Mouse (Mus musculus) midbrain, embryonic 14.5 days (tissue): ENCODE results near the gene Zbtb12. TPM values are rescaled to one million over a fixed set of nuclear protein-coding genes. Genes with fewer than 3 reads are reported as not detected.

Source experiments
- ATAC-seq: fragments of 200-750 bp; cut with Nextera tagmentation; 2 replicates; pipeline ENCODE4 v1.8.0; 2017; ENCODE audit warnings: moderate number of reproducible peaks, moderate library complexity; ENCODE audit not compliant: low FRiP score, low TSS enrichment
- DNase-seq: peaks from one replicate; pipeline ENCODE4 v3.0.0-alpha.2; 2015
- H3K27ac ChIP-seq: fragments of 300-500 bp; sonication (generic); replicated peaks from 2 replicates; pipeline ENCODE4 v1.5.1; 2014; ENCODE audit warnings: mild to moderate bottlenecking, low read depth, low read length, moderate library complexity
- H3K27me3 ChIP-seq: fragments of 300-500 bp; sonication (generic); 2 replicates; pipeline ENCODE4 v1.6.1; 2014; ENCODE audit warnings: low read length, control low read depth, mixed read lengths; ENCODE audit not compliant: control insufficient read depth, insufficient read depth
- H3K36me3 ChIP-seq: fragments of 300-500 bp; sonication (generic); 2 replicates; pipeline ENCODE4 v1.6.1; 2014; ENCODE audit warnings: low read length, control low read depth; ENCODE audit not compliant: control insufficient read depth, insufficient read depth
- H3K4me1 ChIP-seq: fragments of 300-500 bp; sonication (generic); 2 replicates; pipeline ENCODE4 v1.6.1; 2014; ENCODE audit warnings: mild to moderate bottlenecking, antibody characterized with exemption, low read length, control low read depth; ENCODE audit not compliant: control insufficient read depth, insufficient read depth
- H3K4me2 ChIP-seq: fragments of 300-500 bp; sonication (generic); 2 replicates; pipeline ENCODE4 v1.6.1; 2014; ENCODE audit warnings: mild to moderate bottlenecking, low read length, moderate library complexity
- H3K4me3 ChIP-seq: fragments of 300-500 bp; sonication (generic); replicated peaks from 2 replicates; pipeline ENCODE4 v1.5.1; 2014; ENCODE audit warnings: low read depth, low read length
- H3K9ac ChIP-seq: fragments of 300-500 bp; sonication (generic); replicated peaks from 2 replicates; pipeline ENCODE4 v1.6.1; 2014; ENCODE audit warnings: mild to moderate bottlenecking, low read length, moderate library complexity
- H3K9me3 ChIP-seq: fragments of 300-500 bp; sonication (generic); 2 replicates; pipeline ENCODE4 v1.6.1; 2016; ENCODE audit warnings: low read length, control low read depth, mixed read lengths; ENCODE audit not compliant: control insufficient read depth
- WGBS: fragments of 180-500 bp; shearing (Covaris S2); extraction: QIAGEN DNeasy Blood & Tissue Kit; methylation state at CpG from one replicate; pipeline ENCODE4 v1.1.7; 2014; 5-methylcytosine and 5-hydroxymethylcytosine counted together
- polyA plus RNA-seq: library from polyadenylated mRNA; unstranded; fragments of >200 nt; fragmentation: Nextera tagmentation; extraction: Ambion mirVana; gene quantifications from 2 replicates; pipeline ENCODE4 v1.2.1, GENCODE M21; 2014

Gene Zbtb12
- polyA plus RNA-seq, 1 experiment from 2014 or later = 3.0 TPM

DNA sequence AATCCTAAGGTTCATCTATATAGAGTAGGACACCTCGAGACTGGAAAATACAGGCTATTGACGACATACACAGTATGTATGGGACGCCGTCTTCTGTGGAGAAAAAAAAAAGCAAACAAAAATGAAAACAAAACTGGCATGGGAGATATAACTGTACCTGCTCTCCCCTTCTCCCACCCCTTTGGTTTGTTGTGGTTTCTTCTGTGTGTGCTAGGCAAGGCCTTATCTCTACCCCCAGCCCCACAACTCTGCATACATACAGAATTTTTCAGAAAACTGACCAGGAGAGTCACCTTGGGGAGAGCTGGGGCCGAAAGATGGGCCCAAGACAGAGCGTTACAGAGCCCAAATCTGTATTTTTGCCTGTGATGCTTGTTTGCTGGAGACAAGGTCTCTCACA is 5.4 kb downstream of the Zbtb12 start:
- ATAC-seq (no peak), DNase-seq (no peak)
- WGBS = 91% methylated on average over 6 of the region's 6 CpGs
- Histone ChIP-seq H3K9me3 (no peaks in the 10 kb centered on the region), H3K4me1 (no peaks in the 10 kb centered on the region), H3K27me3 (no peaks in the 10 kb centered on the region), H3K4me3 (no peak overlapping the region), H3K9ac (no peak overlapping the region), H3K36me3 (no peaks in the 10 kb centered on the region), H3K4me2 (no peak overlapping the region), H3K27ac (no peak overlapping the region)

DNA sequence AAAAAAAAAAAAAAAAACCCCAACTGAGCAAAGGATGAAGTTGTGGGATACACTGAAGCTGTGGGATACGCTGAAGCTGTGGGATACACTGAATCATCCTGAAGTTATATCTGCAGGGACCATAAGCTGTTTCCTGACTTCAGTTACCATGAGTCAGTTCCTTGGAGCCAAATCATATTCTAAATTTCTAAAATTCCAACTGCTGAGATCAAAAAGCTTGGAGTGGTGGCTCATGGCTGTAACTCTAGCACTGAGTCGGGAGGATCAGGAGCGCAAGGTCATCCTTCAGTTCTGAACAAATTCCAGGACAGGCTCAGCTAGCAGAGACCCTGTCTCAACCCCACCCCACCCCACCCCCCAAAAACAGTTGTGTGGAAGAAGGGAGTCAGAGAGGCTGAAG is 6.3 kb downstream of the Zbtb12 start:
- Histone ChIP-seq H3K9me3 (no peaks in the 10 kb centered on the region), H3K36me3 (no peaks in the 10 kb centered on the region), H3K9ac (no peak overlapping the region), H3K4me2 (no peak overlapping the region), H3K4me1 (no peaks in the 10 kb centered on the region), H3K27ac (no peak overlapping the region), H3K27me3 (no peaks in the 10 kb centered on the region), H3K4me3 (no peak overlapping the region)
- no peak for ATAC-seq
- no peak for DNase-seq
- WGBS = 89% methylated on average over 3 of the region's 3 CpGs

DNA sequence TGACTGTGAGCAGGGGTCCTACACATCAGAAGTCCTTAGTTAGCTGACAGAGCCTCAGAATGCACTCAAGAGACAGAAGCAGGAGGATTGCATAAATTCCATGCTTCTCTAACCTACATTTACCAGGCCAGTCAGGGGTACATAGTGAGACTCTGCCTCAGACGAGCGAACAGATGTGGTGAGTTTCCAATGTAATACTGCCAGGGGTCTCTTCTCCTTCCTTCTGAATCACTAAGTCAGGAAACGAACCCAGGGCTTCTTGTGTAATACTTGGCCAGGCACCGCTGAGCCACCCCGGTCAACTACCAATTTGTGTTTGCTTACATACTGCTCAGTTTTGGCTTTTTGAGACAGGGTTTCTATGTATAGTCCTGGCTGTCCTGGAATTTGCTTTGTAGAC is 8.7 kb downstream of the Zbtb12 start:
- Histone ChIP-seq H3K9me3 (no peaks in the 10 kb centered on the region), H3K27ac (no peak overlapping the region), H3K4me3 (no peak overlapping the region), H3K36me3 (no peaks in the 10 kb centered on the region), H3K4me1 (no peaks in the 10 kb centered on the region), H3K4me2 (no peak overlapping the region), H3K9ac (no peak overlapping the region), H3K27me3 (no peaks in the 10 kb centered on the region)
- ATAC-seq (no peak), DNase-seq (no peak)
- 82% methylated on average over 5 of the region's 5 CpGs for WGBS

DNA sequence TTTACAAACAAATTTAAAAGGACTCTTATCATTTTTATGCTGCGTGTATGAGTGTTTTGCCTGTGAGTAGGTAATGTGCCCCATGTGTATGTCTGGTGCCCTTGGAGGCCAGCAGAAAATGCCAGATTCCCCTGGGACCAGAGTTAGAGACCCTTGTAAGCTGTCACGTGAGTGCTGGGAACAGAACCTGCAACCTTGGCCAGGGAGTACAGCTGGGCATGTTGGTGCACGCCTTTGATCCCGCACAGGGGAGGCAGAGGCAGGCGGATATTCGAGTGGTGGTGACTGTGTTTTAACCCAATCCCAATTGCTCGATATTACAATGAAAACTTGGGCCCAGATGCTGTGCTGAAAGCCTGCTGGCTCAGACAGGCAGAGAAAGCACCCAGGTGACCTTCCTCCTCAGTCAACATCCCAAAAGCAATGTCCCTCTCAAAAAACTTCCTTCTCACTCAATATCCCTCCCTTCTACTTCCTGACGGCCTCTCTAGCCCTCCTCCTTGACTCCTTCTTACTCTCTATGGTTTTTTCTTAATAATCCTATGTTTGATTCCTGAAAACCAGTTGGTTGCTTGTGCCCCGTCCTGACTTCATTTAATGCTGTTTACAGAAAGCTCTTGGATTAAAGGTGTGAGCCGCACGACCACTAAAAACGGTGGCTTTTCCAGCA is 10.9 kb downstream of the Zbtb12 start:
- no peak for ATAC-seq
- Histone ChIP-seq H3K27me3 (no peaks in the 10 kb centered on the region), H3K36me3 (no peaks in the 10 kb centered on the region), H3K4me3 (no peak overlapping the region), H3K9me3 (no peaks in the 10 kb centered on the region), H3K9ac (no peak overlapping the region), H3K4me1 (peaks cover 8% of the 10 kb centered on the region; the same call in 1 of the 2 replicates), H3K4me2 (no peak overlapping the region), H3K27ac (no peak overlapping the region)
- DNase-seq = no peak
- WGBS = 86% methylated on average over 12 of the region's 12 CpGs

DNA sequence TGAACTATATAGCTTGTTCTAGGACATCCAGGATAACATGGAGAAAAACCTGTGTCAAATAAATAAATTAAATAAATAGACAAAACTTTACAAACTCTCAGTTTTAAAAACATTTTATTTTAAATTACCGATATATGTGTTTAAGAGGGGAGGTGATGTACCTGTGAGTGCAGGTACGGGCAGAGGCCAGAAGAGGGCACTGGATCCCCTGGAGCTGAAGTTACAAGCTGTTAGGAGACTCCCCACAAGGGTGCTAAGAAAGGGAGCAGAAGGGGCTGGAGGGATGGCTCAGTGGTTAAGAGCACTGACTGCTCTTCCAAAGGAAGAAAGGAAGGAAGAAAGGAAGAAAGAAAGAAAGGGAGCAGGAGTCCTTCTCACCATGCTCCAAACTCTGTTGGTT is 12.1 kb downstream of the Zbtb12 start:
- Histone ChIP-seq H3K36me3 (peaks cover 7% of the 10 kb centered on the region), H3K4me3 (no peak overlapping the region), H3K9ac (no peak overlapping the region), H3K27me3 (no peaks in the 10 kb centered on the region), H3K4me1 (peaks cover 20% of the 10 kb centered on the region), H3K27ac (no peak overlapping the region), H3K9me3 (no peaks in the 10 kb centered on the region), H3K4me2 (no peak overlapping the region)
- no peak for DNase-seq
- 99% methylated on average over 2 of the region's 2 CpGs for WGBS
- ATAC-seq = no peak

DNA sequence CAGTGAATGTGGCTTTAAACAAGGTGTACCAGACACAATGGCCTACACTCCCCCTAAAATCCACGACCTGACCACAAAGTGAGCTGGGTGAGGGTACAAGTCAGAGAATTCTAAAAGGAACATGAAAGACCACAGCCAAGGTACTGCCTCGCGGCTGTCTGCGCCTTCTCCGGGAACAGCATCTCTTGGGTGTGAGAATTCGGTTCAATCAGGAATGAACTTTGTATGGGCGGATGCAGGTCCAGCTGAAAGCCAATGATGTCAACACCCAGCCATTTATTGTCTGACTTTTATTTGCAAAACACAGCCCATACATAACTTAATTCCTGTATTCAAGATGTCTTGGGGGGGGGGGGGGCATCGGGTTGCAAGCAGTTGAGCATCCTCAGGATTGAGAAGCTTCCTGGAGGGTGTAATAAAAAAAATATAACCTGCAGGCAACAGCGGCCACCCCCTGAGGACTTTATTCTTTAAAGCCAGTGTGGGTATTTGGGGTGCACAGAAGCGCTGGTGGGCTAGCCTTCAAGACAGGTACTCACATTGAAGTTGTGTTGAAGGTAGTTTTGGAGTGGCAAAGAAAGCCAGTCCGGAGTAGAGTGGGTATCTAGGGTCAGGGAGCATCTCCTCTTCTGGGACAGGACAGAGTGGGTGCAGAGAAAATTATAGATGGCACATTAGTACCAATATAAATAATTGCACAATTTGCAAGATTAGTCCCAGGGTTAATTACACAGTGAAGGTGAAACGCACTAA is 14.0 kb downstream of the Zbtb12 start:
- Histone ChIP-seq H3K4me2 (peak overlapping the region; percentile 97), H3K27me3 (no peaks in the 10 kb centered on the region), H3K4me3 (peak overlapping the region; percentile 68), H3K9me3 (no peaks in the 10 kb centered on the region), H3K36me3 (peaks cover 10% of the 10 kb centered on the region), H3K4me1 (peaks cover 32% of the 10 kb centered on the region), H3K9ac (peak overlapping the region; percentile 45; the same call in 1 of the 2 replicates), H3K27ac (peak overlapping the region; percentile 93)
- ATAC-seq (no peak), DNase-seq (no peak)
- 75% methylated on average over 12 of the region's 12 CpGs for WGBS

DNA sequence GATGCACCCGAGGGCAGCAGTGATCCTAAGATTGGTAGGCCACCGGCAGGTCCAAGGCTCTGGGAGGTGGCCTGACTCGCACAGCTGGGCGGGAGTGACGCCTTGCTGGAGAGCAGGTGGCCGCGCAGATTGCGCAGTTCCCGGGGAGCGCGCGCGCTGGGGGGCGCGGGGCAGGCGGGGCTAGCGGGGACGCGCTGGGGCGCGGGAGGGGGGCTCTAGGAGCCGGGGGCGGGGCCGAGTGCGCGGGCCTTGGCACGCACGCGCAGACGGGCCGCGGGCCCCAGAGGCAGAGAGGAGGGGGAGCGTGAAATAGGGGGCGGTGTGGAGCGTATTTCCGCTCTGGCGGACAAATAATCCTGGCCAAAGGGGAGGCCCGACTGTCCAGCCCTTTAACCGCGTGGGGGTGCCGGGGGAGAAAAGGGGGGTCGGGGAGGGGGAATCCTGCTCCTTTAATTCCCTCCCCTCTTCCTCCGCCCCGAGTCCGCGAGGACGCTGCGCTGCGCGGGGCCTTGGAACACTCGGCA is 14.9 kb downstream of the Zbtb12 start:
- Histone ChIP-seq H3K36me3 (peaks cover 10% of the 10 kb centered on the region), H3K4me1 (peaks cover 32% of the 10 kb centered on the region), H3K9ac (peak overlapping the region; percentile 88), H3K4me2 (peak overlapping the region; percentile 97), H3K27ac (peak overlapping the region; percentile 93), H3K4me3 (peak overlapping the region; percentile 68), H3K27me3 (no peaks in the 10 kb centered on the region), H3K9me3 (no peaks in the 10 kb centered on the region)
- peak; percentile 89 for ATAC-seq
- WGBS = 0% methylated on average over 35 of the region's 51 CpGs
- peak; percentile 99 for DNase-seq

DNA sequence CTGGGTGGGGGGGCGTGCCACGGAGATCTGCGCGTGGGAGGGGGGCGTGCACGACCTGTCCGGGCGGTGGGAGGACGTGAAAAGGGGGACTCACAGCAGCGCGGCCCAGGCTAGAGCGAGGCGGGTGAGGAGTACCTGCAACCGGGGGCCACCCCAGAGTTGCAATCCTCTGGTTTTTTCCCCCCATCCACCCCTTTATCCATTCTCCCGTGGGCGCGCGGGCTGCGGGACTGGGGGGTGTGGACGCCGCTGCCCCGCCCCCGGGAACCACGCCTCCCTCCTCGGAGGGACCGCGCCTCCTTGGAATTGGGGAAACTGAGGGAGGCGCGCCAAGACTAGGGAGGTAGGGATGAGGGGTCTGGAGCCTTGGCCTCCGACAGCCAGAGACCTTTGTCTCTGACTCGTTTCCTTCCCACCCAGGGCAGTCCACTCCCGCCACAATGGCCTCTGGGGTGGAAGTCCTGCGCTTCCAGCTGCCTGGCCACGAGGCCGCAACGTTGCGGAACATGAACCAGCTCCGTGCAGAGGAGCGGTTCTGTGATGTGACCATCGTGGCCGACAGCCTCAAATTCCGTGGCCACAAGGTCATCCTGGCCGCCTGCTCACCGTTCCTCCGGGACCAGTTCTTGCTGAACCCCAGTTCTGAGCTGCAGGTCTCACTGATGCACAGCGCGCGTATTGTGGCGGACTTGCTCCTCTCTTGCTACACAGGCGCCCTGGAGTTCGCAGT is 15.7 kb downstream of the Zbtb12 start:
- peaks cover 32% of the 10 kb centered on the region for H3K4me1 ChIP-seq
- DNase-seq = peak; percentile 63
- WGBS = 4% methylated on average over 50 of the region's 51 CpGs

More for the DNA sequence above, 15.7 kb downstream of the Zbtb12 start:
- H3K27me3 ChIP-seq = no peaks in the 10 kb centered on the region
- H3K9ac ChIP-seq = peak overlapping the region; percentile 88
- H3K36me3 ChIP-seq = peaks cover 10% of the 10 kb centered on the region
- H3K4me3 ChIP-seq = peak overlapping the region; percentile 68
- peak overlapping the region; percentile 93 for H3K27ac ChIP-seq
- H3K4me2 ChIP-seq = peak overlapping the region; percentile 97
- peak; percentile 25 for ATAC-seq
- H3K9me3 ChIP-seq = no peaks in the 10 kb centered on the region
